Mouse (Mus musculus) intestine, embryonic 14.5 days (tissue): ENCODE measurements around the gene Adm2. TPM values are rescaled to one million over a fixed set of nuclear protein-coding genes. Genes with fewer than 3 reads are reported as not detected.

Experiments
- ATAC-seq: fragments of 200-750 bp; cut with Nextera tagmentation; replicated peaks from 2 replicates; pipeline ENCODE4 v1.8.0; 2017; ENCODE audit warnings: low read depth, moderate number of reproducible peaks, moderate TSS enrichment, moderate library complexity; ENCODE audit not compliant: low FRiP score, low TSS enrichment
- DNase-seq: peaks from one replicate; pipeline ENCODE4 v3.0.0-alpha.2; 2018; ENCODE audit warnings: low spot score
- H3K27ac ChIP-seq: fragments of 300-500 bp; sonication (generic); 2 replicates; pipeline ENCODE4 v1.5.1; 2014; ENCODE audit warnings: low read depth, mild to moderate bottlenecking, control low read depth
- H3K27me3 ChIP-seq: fragments of 300-500 bp; sonication (generic); replicated peaks from 2 replicates; pipeline ENCODE4 v1.6.1; 2014; ENCODE audit warnings: low read length, control low read depth; ENCODE audit not compliant: control insufficient read depth, insufficient read depth
- H3K36me3 ChIP-seq: fragments of 300-500 bp; sonication (generic); 2 replicates; pipeline ENCODE4 v1.6.1; 2014; ENCODE audit warnings: low read length, control low read depth; ENCODE audit not compliant: control insufficient read depth, insufficient read depth
- H3K4me1 ChIP-seq: fragments of 300-500 bp; sonication (generic); replicated peaks from 2 replicates; pipeline ENCODE4 v1.6.1; 2014; ENCODE audit warnings: low read length, control low read depth, mixed read lengths; ENCODE audit not compliant: control insufficient read depth, insufficient read depth
- H3K4me2 ChIP-seq: fragments of 300-500 bp; sonication (generic); 2 replicates; pipeline ENCODE4 v1.6.1; 2014; ENCODE audit warnings: low read length
- H3K4me3 ChIP-seq: fragments of 300-500 bp; sonication (generic); 2 replicates; pipeline ENCODE4 v1.5.1; 2014; ENCODE audit warnings: low read depth, low read length, control low read depth, mixed read lengths
- H3K9ac ChIP-seq: fragments of 300-500 bp; sonication (generic); 2 replicates; pipeline ENCODE4 v1.6.1; 2014; ENCODE audit warnings: mild to moderate bottlenecking, low read length
- H3K9me3 ChIP-seq: fragments of 300-500 bp; sonication (generic); 2 replicates; pipeline ENCODE4 v1.6.1; 2016; ENCODE audit warnings: low read length, control low read depth; ENCODE audit not compliant: control insufficient read depth
- WGBS: fragments of 180-500 bp; shearing (Covaris S2); extraction: QIAGEN DNeasy Blood & Tissue Kit; methylation state at CpG from one replicate; pipeline ENCODE4 v1.1.7; 2014; 5-methylcytosine and 5-hydroxymethylcytosine counted together
- polyA plus RNA-seq: library from polyadenylated mRNA; unstranded; fragments of >200 nt; fragmentation: Nextera tagmentation; extraction: Ambion mirVana; gene quantifications from 2 replicates; pipeline ENCODE4 v1.2.1, GENCODE M21; 2014

Gene Adm2
- polyA plus RNA-seq, 1 experiment from 2014 or later: 0.73 TPM

DNA sequence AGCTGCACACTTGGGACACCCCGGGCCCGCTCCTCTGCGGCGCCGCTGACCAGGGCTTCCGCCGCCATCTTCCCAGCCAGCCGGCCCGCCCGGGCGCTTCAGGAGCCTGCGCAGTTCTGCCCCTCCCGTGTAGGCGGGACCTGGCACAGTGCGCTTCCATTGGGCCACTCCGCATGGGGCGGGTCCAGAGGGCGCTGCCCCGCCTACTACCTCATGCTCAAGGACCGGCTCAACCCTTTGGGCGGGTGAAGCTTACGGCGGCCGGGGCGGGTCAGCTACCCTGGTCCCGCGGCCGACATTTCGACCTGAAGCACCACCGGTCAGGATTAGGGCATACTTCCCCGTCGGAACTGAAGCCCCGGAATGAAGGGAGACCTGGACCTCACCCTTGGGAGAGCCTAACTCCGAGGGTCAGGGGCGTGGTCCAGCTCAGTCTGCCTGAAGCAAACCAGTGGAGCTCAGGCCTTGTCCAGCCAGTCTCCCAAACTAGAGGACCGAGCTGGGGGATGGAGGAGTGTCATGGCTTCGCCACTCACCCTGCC, 7.3 kb upstream of the Adm2 start, which contains the start of gene Sbf1:
Sbf1 (minus strand) TSS at position 122 of the 542 bp plus-strand sequence.
- peak within 1 kb of the TSS; percentile 98 for H3K4me3 ChIP-seq
- peak; percentile 100 for ATAC-seq
- H3K27me3 ChIP-seq: no peaks in the 10 kb centered on the region
- DNase-seq: peak; percentile 92
- H3K36me3 ChIP-seq: no peaks in the 10 kb centered on the region
- peak within 1 kb of the TSS; percentile 84 for H3K4me2 ChIP-seq
- H3K9ac ChIP-seq: peak within 1 kb of the TSS; percentile 83
- peaks cover 16% of the 10 kb centered on the region for H3K4me1 ChIP-seq
- WGBS: 1% methylated on average over 37 of the region's 37 CpGs
- H3K9me3 ChIP-seq: no peaks in the 10 kb centered on the region
- H3K27ac ChIP-seq: no peak within 1 kb of the TSS

DNA sequence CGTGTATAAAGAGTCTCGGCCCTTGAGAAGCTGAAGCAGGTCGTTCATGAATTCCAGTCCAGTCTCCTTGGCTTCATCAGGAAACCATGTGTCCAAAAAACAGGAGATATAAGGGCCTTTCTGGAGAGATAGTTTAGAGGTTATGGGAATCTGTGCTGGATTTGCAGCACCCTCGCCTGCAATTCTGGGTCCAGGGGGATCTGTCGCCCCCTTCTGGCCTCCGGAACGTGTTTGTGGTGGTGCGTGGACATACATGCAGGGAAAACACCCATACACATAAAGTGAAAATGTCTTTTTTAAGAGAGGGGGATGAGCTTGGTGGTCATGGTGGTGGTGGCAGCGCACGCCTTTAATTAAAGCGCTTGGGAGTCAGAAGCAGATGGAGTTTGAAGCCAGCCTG, 6.4 kb upstream of the Adm2 start:
- Histone ChIP-seq H3K9ac (no peak overlapping the region), H3K27ac (no peak overlapping the region), H3K9me3 (no peaks in the 10 kb centered on the region), H3K4me3 (no peak overlapping the region), H3K4me2 (no peak overlapping the region), H3K27me3 (no peaks in the 10 kb centered on the region), H3K36me3 (no peaks in the 10 kb centered on the region), H3K4me1 (peaks cover 16% of the 10 kb centered on the region)
- DNase-seq (no peak), ATAC-seq (no peak)
- 68% methylated on average over 11 of the region's 11 CpGs for WGBS

DNA sequence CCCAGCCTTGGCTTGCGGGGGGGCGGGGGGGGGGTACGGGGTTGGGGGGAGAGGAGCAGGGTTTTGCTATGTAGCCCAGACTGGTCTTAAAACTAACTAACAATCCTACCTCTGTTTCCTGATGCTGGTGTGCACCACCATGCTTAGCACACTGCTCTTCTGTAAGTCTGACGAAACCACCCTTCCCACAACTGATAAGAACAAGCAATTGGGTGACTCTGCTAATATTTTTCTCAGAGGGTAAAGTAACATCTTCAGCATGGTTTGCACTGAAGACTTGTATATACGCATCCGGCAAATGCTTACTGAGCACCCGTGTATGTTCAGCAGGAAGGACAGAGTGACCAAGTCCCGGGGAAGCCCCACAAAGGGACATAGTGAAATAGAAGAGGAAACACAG, 1.3 kb upstream of the Adm2 start:
- H3K9me3 ChIP-seq: no peaks in the 10 kb centered on the region
- H3K4me2 ChIP-seq: no peak overlapping the region
- no peak overlapping the region for H3K9ac ChIP-seq
- DNase-seq: no peak
- no peaks in the 10 kb centered on the region for H3K4me1 ChIP-seq
- 0 out of 2 replicates have a peak, but pooled peaks cover 13% of the 10 kb centered on the region for H3K27me3 ChIP-seq
- no peaks in the 10 kb centered on the region for H3K36me3 ChIP-seq
- ATAC-seq: no peak
- no peak overlapping the region for H3K27ac ChIP-seq
- 74% methylated on average over 8 of the region's 8 CpGs for WGBS
- no peak overlapping the region for H3K4me3 ChIP-seq

DNA sequence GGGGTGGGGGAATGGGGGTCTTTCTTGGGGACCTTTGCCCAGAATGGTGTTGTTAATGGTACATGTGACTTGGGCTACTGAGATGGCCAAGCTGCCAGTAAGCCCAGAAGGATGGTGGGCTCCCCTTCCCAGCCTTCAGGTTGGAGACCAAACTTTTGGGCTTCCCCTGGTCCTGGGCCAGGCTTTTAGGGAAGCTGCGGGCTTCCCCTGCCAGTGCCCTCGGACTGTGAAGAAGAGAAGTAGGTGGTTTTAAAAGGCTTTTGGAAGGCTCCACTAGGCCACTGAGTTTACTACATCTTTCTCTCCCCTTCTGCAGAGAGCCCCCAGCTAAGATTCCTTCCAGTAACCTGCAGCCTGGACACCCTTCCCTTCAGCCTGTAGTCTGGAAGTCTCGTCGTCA, 1.1 kb downstream of the Adm2 start:
- 80% methylated on average over 4 of the region's 4 CpGs for WGBS
- Histone ChIP-seq H3K4me3 (no peak overlapping the region), H3K27me3 (0 out of 2 replicates have a peak, but pooled peaks cover 13% of the 10 kb centered on the region), H3K4me1 (no peaks in the 10 kb centered on the region), H3K9ac (no peak overlapping the region), H3K9me3 (no peaks in the 10 kb centered on the region), H3K4me2 (no peak overlapping the region), H3K36me3 (no peaks in the 10 kb centered on the region), H3K27ac (no peak overlapping the region)
- DNase-seq: no peak
- no peak for ATAC-seq

DNA sequence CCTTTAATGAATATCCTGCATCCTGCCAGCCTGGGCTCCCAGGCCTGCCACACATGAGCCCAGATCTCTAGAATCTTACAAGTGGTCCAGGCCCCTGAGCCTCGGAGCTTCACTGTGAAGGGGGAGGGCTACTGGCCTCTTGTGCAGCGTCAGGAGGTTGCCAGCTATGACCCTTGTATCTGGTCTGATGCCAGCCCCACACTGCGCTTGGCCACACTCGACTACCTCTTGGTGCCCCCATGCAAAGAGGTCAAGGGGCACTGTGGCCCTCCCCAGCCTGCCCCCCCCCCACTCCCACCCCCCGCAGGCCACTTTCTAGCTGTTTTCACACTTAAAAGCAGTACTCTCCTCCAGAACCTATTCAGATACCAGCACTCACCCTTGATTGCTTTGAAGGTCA, 3.9 kb downstream of the Adm2 start:
- no peak for ATAC-seq
- no peak overlapping the region for H3K4me3 ChIP-seq

DNA sequence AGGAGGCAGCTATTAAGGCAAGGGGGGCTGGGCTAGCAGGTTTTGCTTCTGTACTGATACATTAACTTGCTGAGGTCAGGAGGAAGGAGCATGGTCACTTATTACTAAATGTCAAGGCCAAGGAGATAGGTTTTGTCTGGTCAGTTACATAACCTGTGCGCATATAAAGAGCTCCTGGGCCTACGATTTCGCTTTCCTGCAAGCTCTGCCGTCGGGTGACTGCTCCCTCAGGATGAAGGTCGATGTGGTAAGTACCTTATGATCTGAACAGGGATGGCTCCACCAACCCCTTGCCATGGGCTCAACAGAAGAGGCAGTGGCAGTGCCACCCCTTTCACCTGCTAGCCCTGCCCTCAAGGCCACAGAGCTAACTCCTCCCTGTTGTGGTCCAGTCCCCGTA, 11.8 kb downstream of the Adm2 start, which contains the start of gene Miox:
Miox (plus strand) TSS at position 128 of the 400 bp plus-strand sequence.
- Histone ChIP-seq H3K36me3 (no peaks in the 10 kb centered on the region), H3K27me3 (no peaks in the 10 kb centered on the region), H3K9ac (no peak within 1 kb of the TSS), H3K4me1 (no peaks in the 10 kb centered on the region), H3K27ac (no peak within 1 kb of the TSS), H3K9me3 (no peaks in the 10 kb centered on the region), H3K4me3 (no peak within 1 kb of the TSS), H3K4me2 (no peak within 1 kb of the TSS)
- 88% methylated on average over 7 of the region's 7 CpGs for WGBS
- DNase-seq: no peak
- no peak for ATAC-seq

More for the DNA sequence above, 3.9 kb downstream of the Adm2 start:
- Histone ChIP-seq H3K27me3 (0 out of 2 replicates have a peak, but pooled peaks cover 13% of the 10 kb centered on the region), H3K4me2 (no peak overlapping the region), H3K4me1 (no peaks in the 10 kb centered on the region), H3K27ac (no peak overlapping the region), H3K9me3 (no peaks in the 10 kb centered on the region), H3K9ac (no peak overlapping the region), H3K36me3 (no peaks in the 10 kb centered on the region)
- no peak for DNase-seq
- WGBS: 53% methylated on average over 5 of the region's 5 CpGs

DNA sequence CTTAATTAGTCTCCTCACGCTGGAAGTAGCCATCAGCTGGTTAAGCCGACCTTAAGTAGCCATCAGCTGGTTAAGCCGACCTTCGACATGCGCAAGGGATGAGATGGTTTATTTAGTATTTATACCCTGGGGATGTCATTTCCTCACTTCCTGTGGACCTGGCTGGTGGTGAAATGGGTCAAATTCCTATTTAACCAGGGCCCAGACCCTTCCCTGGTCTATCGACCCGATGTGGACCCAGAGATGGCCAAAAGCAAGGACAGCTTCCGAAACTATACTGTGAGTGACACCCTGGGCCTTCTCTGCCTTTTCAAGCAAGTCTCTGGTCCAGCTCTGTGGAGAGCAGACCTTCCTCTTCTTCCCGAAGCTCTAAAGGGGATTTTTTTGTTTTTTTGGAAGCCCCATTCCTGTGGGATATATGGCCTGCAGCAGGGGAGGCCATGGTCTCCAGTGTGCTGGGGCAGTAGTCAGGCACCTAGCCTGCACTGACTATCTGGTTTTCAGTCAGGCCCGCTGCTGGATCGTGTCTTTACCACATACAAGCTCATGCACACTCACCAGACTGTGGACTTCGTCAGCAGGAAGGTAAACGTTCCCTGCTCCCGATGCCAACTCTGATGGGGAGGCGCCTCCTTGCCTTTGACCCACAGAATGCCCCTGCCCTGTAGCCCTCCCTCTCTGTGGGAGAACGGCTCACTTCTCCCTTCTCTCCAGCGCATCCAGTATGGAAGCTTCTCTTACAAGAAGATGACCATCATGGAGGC, 12.4 kb downstream of the Adm2 start:
- 79% methylated on average over 17 of the region's 17 CpGs for WGBS
- Histone ChIP-seq H3K9ac (no peak overlapping the region), H3K4me3 (no peak overlapping the region), H3K4me2 (no peak overlapping the region), H3K27ac (no peak overlapping the region), H3K9me3 (no peaks in the 10 kb centered on the region), H3K27me3 (no peaks in the 10 kb centered on the region), H3K4me1 (no peaks in the 10 kb centered on the region), H3K36me3 (no peaks in the 10 kb centered on the region)
- no peak for DNase-seq
- ATAC-seq: no peak

DNA sequence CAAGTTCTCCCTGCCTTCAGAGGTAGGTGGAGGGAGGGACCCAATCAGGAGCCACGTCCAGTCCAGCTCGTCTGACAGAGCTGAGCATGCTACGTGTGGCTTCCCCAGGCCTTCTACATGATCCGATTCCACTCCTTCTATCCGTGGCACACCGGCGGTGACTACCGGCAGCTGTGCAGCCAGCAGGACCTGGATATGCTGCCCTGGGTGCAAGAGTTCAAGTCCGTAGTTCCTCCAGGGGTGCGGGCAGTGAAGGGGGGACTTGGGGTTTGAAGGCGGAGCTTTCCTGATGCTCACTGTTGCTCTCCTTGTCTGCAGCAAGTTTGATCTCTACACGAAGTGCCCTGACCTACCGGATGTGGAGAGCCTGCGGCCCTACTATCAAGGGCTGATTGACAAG, 13.9 kb downstream of the Adm2 start:
- WGBS: 79% methylated on average over 14 of the region's 14 CpGs
- Histone ChIP-seq H3K9me3 (no peaks in the 10 kb centered on the region), H3K4me1 (no peaks in the 10 kb centered on the region), H3K27ac (no peak overlapping the region), H3K4me2 (no peak overlapping the region), H3K9ac (no peak overlapping the region), H3K4me3 (no peak overlapping the region), H3K27me3 (no peaks in the 10 kb centered on the region), H3K36me3 (no peaks in the 10 kb centered on the region)
- DNase-seq: no peak
- no peak for ATAC-seq

DNA sequence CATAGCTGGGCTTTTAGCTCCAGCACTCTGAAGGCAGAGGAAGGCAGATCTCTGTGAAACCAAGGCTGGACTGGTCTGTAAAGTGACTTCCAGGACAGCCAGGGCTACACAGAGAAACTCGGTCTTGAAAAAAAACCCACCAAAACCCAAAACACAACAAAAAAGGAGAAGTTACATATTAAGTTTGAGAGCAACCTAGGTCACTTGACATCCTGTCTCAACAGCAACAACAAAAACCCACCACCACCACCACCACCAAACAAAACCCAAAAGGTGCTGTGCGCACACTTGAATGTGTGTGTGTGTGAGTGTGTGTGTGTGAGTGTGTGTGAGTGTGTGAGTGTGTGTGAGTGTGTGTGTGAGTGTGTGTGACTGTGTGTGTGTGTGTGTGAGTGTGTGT, 17.2 kb downstream of the Adm2 start:
- no peaks in the 10 kb centered on the region for H3K27me3 ChIP-seq
- no peak overlapping the region for H3K4me2 ChIP-seq
- no peaks in the 10 kb centered on the region for H3K4me1 ChIP-seq
- whole genome bisulfite sequencing: 85% methylated on average over 2 of the region's 2 CpGs
- H3K4me3 ChIP-seq: no peak overlapping the region
- DNase-seq: no peak
- no peak overlapping the region for H3K9ac ChIP-seq
- H3K27ac ChIP-seq: no peak overlapping the region
- ATAC-seq: no peak
- H3K9me3 ChIP-seq: no peaks in the 10 kb centered on the region
- no peaks in the 10 kb centered on the region for H3K36me3 ChIP-seq
